Mouse (Mus musculus) ES-CJ7 (cell line): Measurements from ENCODE around the gene Fam172a.
A peak's percentile ranks its signal among the peaks of the same experiment; 100 is the strongest.
"Not testable (repeated sequence)": the region's sequence is repeated elsewhere in the genome, so short reads cannot be mapped to it uniquely, and the experiment has no call there.

Source experiments
- DNase-seq: peaks from one replicate; pipeline ENCODE4 v3.0.0; 2011; ENCODE audit warnings: low read depth, low spot score

The Fam172a gene

GRCm38 (mm10) chr13:77701733-77702132, at the start of gene Fam172a:
TSS of gene Fam172a (plus strand) at chr13:77702033.
- DNase-seq: not testable (repeated sequence)

- DNase-seq: peak; percentile 39
Observed at GRCm38 (mm10) chr13:77688651-77689050, 13.2 kb upstream of the Fam172a start.

- peak; percentile 91 for DNase-seq
Observed at GRCm38 (mm10) chr13:77708514-77709013, 6.7 kb downstream of the Fam172a start.

DNA sequence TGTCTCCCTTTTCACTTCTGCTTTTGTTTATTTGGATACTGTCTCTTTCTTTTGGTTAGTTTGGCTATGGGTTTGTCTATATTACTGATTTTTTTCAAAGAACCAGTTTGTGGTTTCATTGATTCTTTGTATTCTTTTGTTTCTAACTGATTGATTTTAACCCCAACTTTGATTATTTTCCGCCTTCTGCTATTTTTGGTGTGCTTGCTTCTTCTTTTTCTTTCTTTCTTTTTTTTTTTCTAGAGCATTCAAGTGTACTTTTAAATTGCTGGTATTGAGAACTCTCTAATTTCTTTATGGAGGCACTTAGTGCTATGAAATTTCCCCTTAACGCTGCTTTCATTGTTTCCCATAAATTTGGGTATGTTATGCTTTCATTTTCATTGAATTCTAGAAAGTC, 15.7 kb downstream of the Fam172a start:
- no peak for DNase-seq

DNA sequence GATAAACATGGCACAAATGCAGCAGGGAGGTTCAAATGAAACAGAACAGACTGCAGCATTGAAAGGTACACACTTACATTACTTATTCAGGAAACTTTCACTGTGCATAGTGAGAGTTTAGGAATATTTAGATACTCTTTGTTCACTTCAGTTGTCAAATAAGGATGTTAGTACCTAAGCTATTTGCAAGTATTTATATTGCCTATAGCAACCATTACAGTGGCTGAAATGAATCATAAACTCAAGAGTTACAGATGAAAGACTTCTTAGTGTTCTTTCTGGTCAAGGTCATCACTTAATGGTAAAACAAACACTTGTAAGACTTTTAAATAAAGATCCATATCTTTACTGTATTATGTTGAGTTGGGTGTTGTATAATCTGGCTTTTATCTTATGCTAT, 41.0 kb downstream of the Fam172a start:
- no peak for DNase-seq

GRCm38 (mm10) chr13:77777606-77778005, 75.8 kb downstream of the Fam172a start:
- no peak for DNase-seq

GRCm38 (mm10) chr13:77807341-77807740, 105.5 kb downstream of the Fam172a start:
- DNase-seq: not testable (repeated sequence)

- peak; percentile 32 for DNase-seq
Observed at GRCm38 (mm10) chr13:77810449-77810848, 108.6 kb downstream of the Fam172a start.

DNA sequence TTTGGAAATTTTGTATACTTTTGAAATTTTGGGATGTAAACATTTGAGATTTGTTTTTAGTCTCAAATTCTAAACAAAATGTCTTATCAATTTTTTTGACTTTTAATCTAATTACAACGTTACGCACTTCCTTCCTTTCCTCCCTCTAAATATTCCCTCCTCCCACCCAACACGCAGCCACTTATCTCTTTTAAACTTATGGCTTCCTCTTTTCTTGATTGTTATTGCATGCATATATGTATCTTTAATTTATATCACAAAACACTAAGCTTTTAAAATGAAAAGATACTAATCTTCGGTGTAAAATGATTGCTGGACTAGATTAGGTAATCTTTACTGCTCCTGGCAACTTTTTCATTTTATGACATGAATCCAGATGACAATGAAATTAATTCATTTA, 124.3 kb downstream of the Fam172a start:
- DNase-seq: no peak

DNA sequence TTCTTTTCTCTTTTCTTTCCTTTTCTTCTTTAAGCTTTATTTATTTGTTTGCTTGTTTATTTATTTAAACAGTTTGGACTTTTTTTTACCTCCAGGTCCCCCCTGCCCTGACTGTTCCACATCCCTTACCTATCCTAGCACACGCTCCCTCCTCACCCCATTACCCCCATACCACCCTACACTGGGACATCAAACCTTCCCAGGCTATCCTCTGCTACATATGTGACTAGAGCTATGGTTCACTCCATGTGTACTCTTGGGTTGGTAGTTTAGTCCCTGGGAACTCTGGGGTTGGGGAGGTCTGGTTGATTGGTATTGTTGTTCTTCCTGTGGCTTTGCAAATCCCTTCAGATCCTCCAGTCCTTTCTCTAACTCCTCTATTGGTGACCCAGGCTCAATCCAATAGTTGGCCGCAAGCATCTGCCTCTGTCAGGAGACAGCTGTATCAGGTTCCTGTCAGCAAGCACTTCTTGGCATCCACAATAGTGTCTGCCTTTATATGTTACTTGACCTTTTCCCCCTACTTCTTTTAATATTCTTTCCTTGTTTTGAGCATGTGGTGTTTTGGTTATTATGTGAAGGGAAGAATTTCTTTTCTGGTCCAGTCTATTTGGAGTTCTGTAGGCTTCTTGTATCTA, 141.3 kb downstream of the Fam172a start:
- no peak for DNase-seq

DNA sequence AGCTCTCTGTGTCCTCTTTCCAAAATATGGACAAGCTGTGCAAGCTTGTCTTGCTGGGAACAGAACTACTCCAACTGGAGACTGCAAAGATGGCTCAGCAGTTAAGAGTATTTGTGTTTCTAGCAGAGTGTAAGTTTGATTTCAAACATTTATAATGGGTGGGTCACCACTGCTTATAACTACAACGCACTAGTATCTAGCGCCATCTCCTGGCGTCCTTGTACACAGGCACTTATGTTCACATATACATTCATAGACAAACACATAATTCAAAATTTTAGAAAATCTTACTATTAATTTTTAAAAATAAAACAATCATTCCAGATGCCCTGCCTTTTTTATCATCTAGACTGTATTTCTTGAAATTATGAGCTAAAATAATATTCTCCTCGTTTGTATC, 147.0 kb downstream of the Fam172a start:
- DNase-seq: peak; percentile 40

- DNase-seq: peak; percentile 11
Observed at GRCm38 (mm10) chr13:77864804-77865203, 163.0 kb downstream of the Fam172a start.

- no peak for DNase-seq
Observed at GRCm38 (mm10) chr13:77868314-77868713, 166.5 kb downstream of the Fam172a start.

DNA sequence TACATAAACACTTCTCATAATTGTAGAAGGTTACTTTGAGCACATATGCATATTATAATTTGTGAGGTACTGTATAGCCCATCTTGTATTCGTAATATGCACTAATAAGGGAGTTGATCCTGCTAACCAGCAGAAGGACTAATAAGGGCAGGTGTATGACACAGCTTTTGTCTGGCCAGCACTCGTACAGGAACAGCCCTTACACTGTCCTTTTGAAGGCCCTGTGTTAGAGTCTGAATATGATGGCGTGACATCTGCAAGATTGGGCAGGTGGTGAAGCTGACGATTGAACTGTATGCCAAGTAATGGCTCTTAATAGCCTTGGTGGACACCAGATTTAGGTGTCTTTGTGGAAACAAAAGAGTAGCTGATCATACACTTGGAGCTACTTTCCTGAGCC, 176.3 kb downstream of the Fam172a start:
- no peak for DNase-seq

- no peak for DNase-seq
Observed at GRCm38 (mm10) chr13:77878545-77878944, 176.7 kb downstream of the Fam172a start.

DNA sequence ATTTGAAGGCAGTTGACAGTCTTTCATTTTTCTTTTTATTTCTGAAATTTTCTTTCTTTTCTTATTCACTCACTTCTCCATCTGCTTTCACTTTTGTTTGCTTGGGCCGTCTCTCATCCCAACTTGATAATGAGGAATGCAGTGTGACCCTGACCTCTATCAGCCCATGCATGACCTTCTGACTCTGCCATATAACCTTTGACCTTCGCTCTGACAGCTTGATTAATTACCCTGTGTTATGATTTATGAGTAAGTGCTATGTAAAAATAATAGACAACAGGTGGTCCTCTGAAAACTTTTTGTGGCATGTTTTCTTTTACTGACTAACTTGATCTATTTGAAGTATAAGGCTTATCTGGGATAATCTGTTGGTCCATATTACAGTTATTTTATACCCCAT, 195.8 kb downstream of the Fam172a start:
- no peak for DNase-seq

GRCm38 (mm10) chr13:77898066-77898796, 196.4 kb downstream of the Fam172a start:
- no peak for DNase-seq

- DNase-seq: no peak
Observed at GRCm38 (mm10) chr13:77899725-77900124, 197.9 kb downstream of the Fam172a start.

DNA sequence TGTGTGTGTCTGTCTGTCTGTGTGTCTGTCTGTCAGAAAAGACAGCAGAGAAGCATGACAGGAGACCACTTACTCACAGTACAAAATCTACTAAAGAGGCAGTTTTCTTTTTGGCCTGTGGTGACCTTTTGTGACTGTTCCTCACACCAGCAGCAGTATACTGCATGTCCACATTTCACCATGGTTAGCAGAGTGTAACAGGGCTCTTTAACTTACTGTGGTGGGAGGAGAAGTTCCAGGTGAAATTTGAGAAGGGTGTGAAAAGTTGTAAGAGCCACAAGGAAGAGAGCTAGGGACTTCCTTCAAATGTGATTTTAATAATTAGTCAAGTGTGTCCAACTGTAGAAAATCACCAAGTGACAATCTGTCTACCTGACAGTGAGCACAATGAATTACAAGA, 199.0 kb downstream of the Fam172a start:
- DNase-seq: no peak

DNA sequence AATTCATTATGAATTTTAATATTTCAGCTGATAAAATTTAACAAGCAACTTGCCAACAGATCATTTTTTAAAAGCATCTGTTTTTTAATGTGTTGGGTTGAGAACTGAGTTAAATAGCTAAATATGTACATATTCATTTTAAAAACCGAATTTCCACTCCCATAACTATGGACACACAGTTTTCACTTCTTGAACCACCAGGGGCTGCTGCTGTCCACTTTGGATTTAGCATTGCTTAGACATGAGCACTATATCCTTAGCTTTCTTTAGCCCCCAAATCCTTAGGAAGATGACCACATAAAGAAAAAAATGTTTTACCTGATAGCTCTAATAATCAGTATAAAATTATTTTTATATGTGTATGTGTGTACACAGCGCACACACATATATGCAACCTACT, 207.4 kb downstream of the Fam172a start:
- DNase-seq: no peak

- DNase-seq: no peak
Observed at GRCm38 (mm10) chr13:77922834-77923233, 221.0 kb downstream of the Fam172a start.

DNA sequence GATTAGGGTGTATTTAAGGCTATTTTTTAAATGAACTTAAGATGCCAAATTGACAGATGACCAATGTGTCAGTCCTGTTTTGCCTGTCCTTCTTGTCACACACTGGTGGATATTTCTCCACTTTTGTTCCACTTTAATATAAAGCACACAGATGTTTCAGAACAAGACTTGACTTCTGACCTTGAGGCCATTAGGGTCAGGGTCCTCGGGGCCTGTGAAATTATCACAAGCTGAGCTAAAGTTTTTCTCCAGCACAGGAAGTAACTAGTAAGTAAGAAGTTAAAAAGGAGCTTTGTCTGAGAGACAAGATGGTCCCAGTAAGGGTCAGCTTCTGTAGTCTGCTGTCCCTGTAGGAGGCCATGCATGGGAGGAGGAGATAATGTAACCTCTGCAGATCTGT, 255.8 kb downstream of the Fam172a start:
- no peak for DNase-seq
